Mouse (Mus musculus): ENCODE measurements around the gene Polr2l. TPM values are rescaled to one million over a fixed set of nuclear protein-coding genes. Genes with fewer than 3 reads are reported as not detected.

The Polr2l gene
- polyA plus RNA-seq, 1 experiment = 62.3 TPM

GRCm38 (mm10) chr7:141435129-141435855, 39.6 kb downstream of the Polr2l start:
- no peaks in the 10 kb centered on the region for H3K27me3 ChIP-seq (ENCODE audit: control insufficient read depth, insufficient read depth, low read length)
- WGBS = 1% methylated on average over 17 of the region's 17 CpGs
- no peak for TF ChIP-seq CTCF (IDR thresholded peaks at IDR 0.05; ENCODE audit: borderline replicate concordance, insufficient read depth, low read depth, low read length)
- peak; percentile 96 for TF ChIP-seq POLR2A (IDR thresholded peaks at IDR 0.05; ENCODE audit: borderline replicate concordance, insufficient read depth, low read length)
- DNase-seq = peak; percentile 83 to 84
- H3K4me3 ChIP-seq (replicated peaks; ENCODE audit: insufficient read depth, low read depth, low read length) = peak overlapping the region; percentile 84
- peak overlapping the region; percentile 98 for H3K27ac ChIP-seq (ENCODE audit: insufficient read depth, low read length)
- H3K4me1 ChIP-seq (ENCODE audit: control insufficient read depth, insufficient read depth, low read length) = peaks cover 45% of the 10 kb centered on the region

DNA sequence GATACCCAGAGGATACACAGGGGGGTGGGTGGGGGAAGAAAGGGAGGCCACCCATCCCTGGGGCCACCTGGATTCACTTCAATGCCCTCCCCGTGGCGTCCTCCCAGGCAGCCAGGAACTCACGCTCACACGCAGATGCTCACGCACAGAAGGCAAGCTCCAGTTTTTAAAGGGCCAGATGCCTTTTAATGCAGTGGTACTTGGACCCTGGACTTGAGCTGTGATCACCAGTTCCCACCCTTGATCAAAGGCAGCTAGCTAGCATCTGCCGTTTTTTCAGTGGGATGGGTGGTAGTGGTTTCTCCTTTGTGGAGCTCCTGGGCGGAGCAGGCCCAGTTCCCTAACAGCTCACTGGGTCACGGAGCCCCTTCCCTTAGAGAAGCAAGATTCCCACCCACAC, 40.5 kb downstream of the Polr2l start:
- H3K27me3 ChIP-seq (ENCODE audit: control insufficient read depth, insufficient read depth, low read length) = no peaks in the 10 kb centered on the region
- H3K4me3 ChIP-seq (replicated peaks; ENCODE audit: insufficient read depth, low read depth, low read length) = peak overlapping the region; percentile 84
- under 1% methylated on average over 8 of the region's 8 CpGs for WGBS
- peak; percentile 86 to 90 for DNase-seq
- peaks cover 50% of the 10 kb centered on the region for H3K4me1 ChIP-seq (ENCODE audit: control insufficient read depth, insufficient read depth, low read length)
- peak overlapping the region; percentile 98 for H3K27ac ChIP-seq (ENCODE audit: insufficient read depth, low read length)
- TF ChIP-seq CTCF (IDR thresholded peaks at IDR 0.05; ENCODE audit: borderline replicate concordance, insufficient read depth, low read depth, low read length) = no peak
- peak; percentile 57; the same call in 1 of the 2 replicates for TF ChIP-seq POLR2A (IDR thresholded peaks at IDR 0.05; ENCODE audit: borderline replicate concordance, insufficient read depth, low read length)

GRCm38 (mm10) chr7:141433517-141434400, 41.2 kb downstream of the Polr2l start:
- Histone ChIP-seq H3K27me3 (ENCODE audit: control insufficient read depth, insufficient read depth, low read length) (no peaks in the 10 kb centered on the region), H3K27ac (ENCODE audit: insufficient read depth, low read length) (peak overlapping the region; percentile 98), H3K4me1 (ENCODE audit: control insufficient read depth, insufficient read depth, low read length) (peaks cover 44% of the 10 kb centered on the region), H3K4me3 (replicated peaks; ENCODE audit: insufficient read depth, low read depth, low read length) (peak overlapping the region; percentile 84)
- TF ChIP-seq POLR2A (IDR thresholded peaks at IDR 0.05; ENCODE audit: borderline replicate concordance, insufficient read depth, low read length) = no peak
- no peak for TF ChIP-seq CTCF (IDR thresholded peaks at IDR 0.05; ENCODE audit: borderline replicate concordance, insufficient read depth, low read depth, low read length)
- 9% methylated on average over 15 of the region's 15 CpGs for WGBS
- peak; percentile 65 to 70 for DNase-seq

- peak; percentile 94 to 98 for DNase-seq
- TF ChIP-seq POLR2A (IDR thresholded peaks at IDR 0.05; ENCODE audit: borderline replicate concordance, insufficient read depth, low read length) (peak; percentile 63; the same call in 1 of the 2 replicates), CTCF (IDR thresholded peaks at IDR 0.05; ENCODE audit: borderline replicate concordance, insufficient read depth, low read depth, low read length) (peak; percentile 17; the same call in 1 of the 2 replicates)
- H3K4me3 ChIP-seq (replicated peaks; ENCODE audit: insufficient read depth, low read depth, low read length) = peak overlapping the region; percentile 84
- H3K27me3 ChIP-seq (ENCODE audit: control insufficient read depth, insufficient read depth, low read length) = no peaks in the 10 kb centered on the region
- H3K27ac ChIP-seq (ENCODE audit: insufficient read depth, low read length) = peak overlapping the region; percentile 98
- peaks cover 35% of the 10 kb centered on the region for H3K4me1 ChIP-seq (ENCODE audit: control insufficient read depth, insufficient read depth, low read length)
- WGBS = 7% methylated on average over 6 of the region's 6 CpGs
These were observed 42.0 kb downstream of the Polr2l start for GRCm38 (mm10) chr7:141432741-141433516.

GRCm38 (mm10) chr7:141432186-141432611, 42.7 kb downstream of the Polr2l start:
- DNase-seq = peak; percentile 70 to 74
- Histone ChIP-seq H3K4me1 (ENCODE audit: control insufficient read depth, insufficient read depth, low read length) (peaks cover 37% of the 10 kb centered on the region), H3K27ac (ENCODE audit: insufficient read depth, low read length) (peak overlapping the region; percentile 85), H3K4me3 (replicated peaks; ENCODE audit: insufficient read depth, low read depth, low read length) (peak overlapping the region; percentile 84), H3K27me3 (ENCODE audit: control insufficient read depth, insufficient read depth, low read length) (no peaks in the 10 kb centered on the region)
- WGBS = 4% methylated on average over 8 of the region's 8 CpGs
- TF ChIP-seq POLR2A (IDR thresholded peaks at IDR 0.05; ENCODE audit: borderline replicate concordance, insufficient read depth, low read length) = no peak
- TF ChIP-seq CTCF (IDR thresholded peaks at IDR 0.05; ENCODE audit: borderline replicate concordance, insufficient read depth, low read depth, low read length) = no peak

DNA sequence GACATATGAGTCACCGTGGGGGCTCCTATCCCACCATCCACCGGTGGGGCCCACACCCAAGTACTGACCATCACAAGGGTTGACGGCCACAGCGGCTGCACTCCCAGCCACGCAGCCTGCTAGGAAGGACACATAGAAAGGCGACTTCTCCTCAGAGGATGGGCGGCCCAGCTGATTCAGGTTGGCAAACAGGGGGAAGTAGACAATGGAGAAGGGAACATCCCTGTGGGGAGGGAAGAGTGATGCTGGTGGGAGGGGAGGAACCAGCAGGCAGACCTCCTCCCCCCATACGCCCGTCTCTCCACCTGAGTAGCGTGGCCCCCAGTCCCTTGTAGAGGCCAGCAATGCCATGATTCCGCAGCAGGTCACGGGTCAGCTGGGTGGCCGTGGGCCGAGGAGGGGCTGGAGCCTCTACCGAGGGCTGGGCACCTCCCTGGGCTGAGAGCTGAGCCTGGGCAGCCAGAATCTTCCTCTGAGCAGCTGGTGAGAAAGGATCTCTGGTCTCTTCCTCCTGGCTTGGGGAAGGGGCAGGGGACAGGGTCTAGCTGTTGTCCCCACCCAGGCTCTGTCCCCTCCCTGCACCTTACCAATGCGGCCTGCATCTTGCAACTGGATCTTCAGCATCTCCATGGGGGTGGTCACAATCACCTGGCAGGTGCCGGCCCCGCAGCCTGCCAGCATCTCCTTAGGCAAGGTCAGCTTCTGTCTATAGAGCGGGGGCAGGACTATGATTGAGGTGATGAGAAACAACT, 43.3 kb downstream of the Polr2l start:
- 43% methylated on average over 19 of the region's 19 CpGs for WGBS
- H3K4me3 ChIP-seq (replicated peaks; ENCODE audit: insufficient read depth, low read depth, low read length) = peak overlapping the region; percentile 84
- peak overlapping the region; percentile 85 for H3K27ac ChIP-seq (ENCODE audit: insufficient read depth, low read length)
- peaks cover 37% of the 10 kb centered on the region for H3K4me1 ChIP-seq (ENCODE audit: control insufficient read depth, insufficient read depth, low read length)
- no peaks in the 10 kb centered on the region for H3K27me3 ChIP-seq (ENCODE audit: control insufficient read depth, insufficient read depth, low read length)
- TF ChIP-seq CTCF (IDR thresholded peaks at IDR 0.05; ENCODE audit: borderline replicate concordance, insufficient read depth, low read depth, low read length) (no peak), POLR2A (IDR thresholded peaks at IDR 0.05; ENCODE audit: borderline replicate concordance, insufficient read depth, low read length) (no peak)
- peak in 1 of 2 experiments; percentile 46 for DNase-seq

Data from cerebellum, adult 2 months (tissue).